Mouse (Mus musculus): ENCODE measurements around the gene Gm49403. TPM values are rescaled to one million over a fixed set of nuclear protein-coding genes. Genes with fewer than 3 reads are reported as not detected.
"Not testable (repeated sequence)": the region's sequence is repeated elsewhere in the genome, so short reads cannot be mapped to it uniquely, and the experiment has no call there.

Gm49403 gene
- polyA plus RNA-seq, 1 experiment from 2014 or later: not detected

- H3K4me1 ChIP-seq (ENCODE audit: insufficient read depth): peaks cover 34% of the 10 kb centered on the region
- H3K27ac ChIP-seq (ENCODE audit: low read depth): no peak overlapping the region
- no peaks in the 10 kb centered on the region for H3K9me3 ChIP-seq (ENCODE audit: low read length)
- DNase-seq: no peak
- H3K27me3 ChIP-seq (ENCODE audit: insufficient read depth, low read length): no peaks in the 10 kb centered on the region
- WGBS (ENCODE audit: insufficient replicate concordance): 91% methylated on average over 9 of the region's 9 CpGs
- H3K4me2 ChIP-seq (ENCODE audit: low read depth, low read length): no peak overlapping the region
- no peak overlapping the region for H3K9ac ChIP-seq (replicated peaks)
- no peak for ATAC-seq
- TF ChIP-seq EP300 (IDR thresholded peaks at IDR 0.05; ENCODE audit: low read depth) (no peak), CTCF (IDR thresholded peaks at IDR 0.05; ENCODE audit: low read depth) (no peak)
- H3K36me3 ChIP-seq (replicated peaks; ENCODE audit: insufficient read depth, low read length): peaks cover 13% of the 10 kb centered on the region; the same call in 1 of the 2 replicates
- no peak overlapping the region for H3K4me3 ChIP-seq (ENCODE audit: low read depth, low read length)
Measured at GRCm38 (mm10) chr19:8895397-8895960, 11.7 kb downstream of the Gm49403 start.

- H3K4me2 ChIP-seq (ENCODE audit: low read depth, low read length); ATAC-seq; H3K27ac ChIP-seq (ENCODE audit: low read depth); H3K4me3 ChIP-seq (ENCODE audit: low read depth, low read length); H3K27me3 ChIP-seq (ENCODE audit: insufficient read depth, low read length); H3K36me3 ChIP-seq (replicated peaks; ENCODE audit: insufficient read depth, low read length); H3K9me3 ChIP-seq (ENCODE audit: low read length); DNase-seq; H3K9ac ChIP-seq (replicated peaks): not testable (repeated sequence)
- WGBS (ENCODE audit: insufficient replicate concordance): 77% methylated on average over 5 of the region's 5 CpGs
- peaks cover 37% of the 10 kb centered on the region for H3K4me1 ChIP-seq (ENCODE audit: insufficient read depth)
Measured at GRCm38 (mm10) chr19:8896231-8896630, 12.5 kb downstream of the Gm49403 start.

- Histone ChIP-seq H3K4me3 (ENCODE audit: low read depth, low read length) (peak overlapping the region; percentile 98), H3K27ac (ENCODE audit: low read depth) (peak overlapping the region; percentile 85), H3K4me2 (ENCODE audit: low read depth, low read length) (peak overlapping the region; percentile 94), H3K4me1 (ENCODE audit: insufficient read depth) (peaks cover 41% of the 10 kb centered on the region), H3K9ac (replicated peaks) (peak overlapping the region; percentile 67)
- WGBS (ENCODE audit: insufficient replicate concordance): 32% methylated on average over 21 of the region's 21 CpGs
- not testable (repeated sequence) for H3K36me3 ChIP-seq (replicated peaks; ENCODE audit: insufficient read depth, low read length); H3K27me3 ChIP-seq (ENCODE audit: insufficient read depth, low read length); H3K9me3 ChIP-seq (ENCODE audit: low read length)
- DNase-seq: peak; percentile 62
- ATAC-seq: peak; percentile 52
Measured at GRCm38 (mm10) chr19:8897211-8897864, 13.6 kb downstream of the Gm49403 start.

GRCm38 (mm10) chr19:8897865-8898495 is 14.2 kb downstream of the Gm49403 start, which contains the start of gene Ganab:
Gene Ganab (plus strand): TSS chr19:8898071.
- peak within 1 kb of the TSS; percentile 98 for H3K4me3 ChIP-seq (ENCODE audit: low read depth, low read length)
- peak within 1 kb of the TSS; percentile 94 for H3K4me2 ChIP-seq (ENCODE audit: low read depth, low read length)
- 0 out of 2 replicates have a peak, but pooled peaks have one; percentile 37 for TF ChIP-seq EP300 (IDR thresholded peaks at IDR 0.05; ENCODE audit: low read depth)
- peak; percentile 32 for TF ChIP-seq CTCF (IDR thresholded peaks at IDR 0.05; ENCODE audit: low read depth)
- peaks cover 12% of the 10 kb centered on the region for H3K36me3 ChIP-seq (replicated peaks; ENCODE audit: insufficient read depth, low read length)
- peak within 1 kb of the TSS; percentile 97 for H3K27ac ChIP-seq (ENCODE audit: low read depth)
- ATAC-seq (peak; percentile 99), DNase-seq (peak; percentile 98)
- WGBS (ENCODE audit: insufficient replicate concordance): under 1% methylated on average over 53 of the region's 53 CpGs
- H3K27me3 ChIP-seq (ENCODE audit: insufficient read depth, low read length): no peaks in the 10 kb centered on the region
- no peaks in the 10 kb centered on the region for H3K9me3 ChIP-seq (ENCODE audit: low read length)
- peaks cover 41% of the 10 kb centered on the region for H3K4me1 ChIP-seq (ENCODE audit: insufficient read depth)
- H3K9ac ChIP-seq (replicated peaks): peak within 1 kb of the TSS; percentile 97

GRCm38 (mm10) chr19:8898576-8898975 is 14.8 kb downstream of the Gm49403 start:
- peak overlapping the region; percentile 97 for H3K27ac ChIP-seq (ENCODE audit: low read depth)
- peak overlapping the region; percentile 97 for H3K9ac ChIP-seq (replicated peaks)
- WGBS (ENCODE audit: insufficient replicate concordance): 3% methylated on average over 13 of the region's 13 CpGs
- H3K4me3 ChIP-seq (ENCODE audit: low read depth, low read length): peak overlapping the region; percentile 98
- no peaks in the 10 kb centered on the region for H3K27me3 ChIP-seq (ENCODE audit: insufficient read depth, low read length)
- TF ChIP-seq EP300 (IDR thresholded peaks at IDR 0.05; ENCODE audit: low read depth): no peak
- no peak for TF ChIP-seq CTCF (IDR thresholded peaks at IDR 0.05; ENCODE audit: low read depth)
- H3K9me3 ChIP-seq (ENCODE audit: low read length): no peaks in the 10 kb centered on the region
- H3K36me3 ChIP-seq (replicated peaks; ENCODE audit: insufficient read depth, low read length): peaks cover 17% of the 10 kb centered on the region
- peak overlapping the region; percentile 94 for H3K4me2 ChIP-seq (ENCODE audit: low read depth, low read length)
- H3K4me1 ChIP-seq (ENCODE audit: insufficient read depth): peaks cover 40% of the 10 kb centered on the region
- no peak for ATAC-seq
- no peak for DNase-seq

- Histone ChIP-seq H3K9ac (replicated peaks) (peak overlapping the region; percentile 97), H3K27ac (ENCODE audit: low read depth) (no peak overlapping the region; the same call in 1 of the 2 replicates), H3K36me3 (replicated peaks; ENCODE audit: insufficient read depth, low read length) (peaks cover 20% of the 10 kb centered on the region), H3K4me2 (ENCODE audit: low read depth, low read length) (peak overlapping the region; percentile 94), H3K27me3 (ENCODE audit: insufficient read depth, low read length) (no peaks in the 10 kb centered on the region), H3K9me3 (ENCODE audit: low read length) (no peaks in the 10 kb centered on the region), H3K4me3 (ENCODE audit: low read depth, low read length) (peak overlapping the region; percentile 98), H3K4me1 (ENCODE audit: insufficient read depth) (peaks cover 35% of the 10 kb centered on the region)
- 25% methylated on average over 3 of the region's 3 CpGs for WGBS (ENCODE audit: insufficient replicate concordance)
- TF ChIP-seq CTCF (IDR thresholded peaks at IDR 0.05; ENCODE audit: low read depth): no peak
- no peak for TF ChIP-seq EP300 (IDR thresholded peaks at IDR 0.05; ENCODE audit: low read depth)
- ATAC-seq (no peak), DNase-seq (no peak)
Measured at GRCm38 (mm10) chr19:8899079-8899478, 15.3 kb downstream of the Gm49403 start.
